Mouse (Mus musculus): ENCODE data around the gene Trim68.
"Not testable (repeated sequence)": the region's sequence is repeated elsewhere in the genome, so short reads cannot be mapped to it uniquely, and the experiment has no call there.

The Trim68 gene

GRCm38 (mm10) chr7:102686944-102687501, at the start of gene Trim68:
Trim68 (minus strand) TSS chr7:102687327.
- peak; percentile 64 to 74 for DNase-seq (ENCODE audit: low spot score in 2 of 2)

DNA sequence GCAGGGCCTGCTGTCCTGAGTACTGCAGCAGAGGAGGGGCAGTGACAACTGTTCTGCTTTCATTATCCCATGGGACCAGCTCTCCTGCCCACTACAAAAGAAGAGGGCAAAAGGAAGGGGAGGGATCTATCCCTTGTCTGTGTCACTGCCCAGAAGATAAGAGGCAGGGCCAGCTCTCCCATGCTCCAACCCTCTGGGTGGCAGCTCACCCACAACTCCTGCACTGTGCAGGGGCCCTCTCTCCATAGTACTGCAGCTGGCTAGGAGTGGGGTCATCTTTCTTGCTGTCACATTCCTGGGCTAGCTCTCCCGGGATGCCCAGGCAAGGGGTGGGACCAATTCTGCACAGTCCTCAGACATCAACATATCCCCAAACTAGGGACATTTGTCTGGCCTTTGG, 46.7 kb upstream of the Trim68 start:
- DNase-seq (ENCODE audit: low spot score in 2 of 2): no peak

DNA sequence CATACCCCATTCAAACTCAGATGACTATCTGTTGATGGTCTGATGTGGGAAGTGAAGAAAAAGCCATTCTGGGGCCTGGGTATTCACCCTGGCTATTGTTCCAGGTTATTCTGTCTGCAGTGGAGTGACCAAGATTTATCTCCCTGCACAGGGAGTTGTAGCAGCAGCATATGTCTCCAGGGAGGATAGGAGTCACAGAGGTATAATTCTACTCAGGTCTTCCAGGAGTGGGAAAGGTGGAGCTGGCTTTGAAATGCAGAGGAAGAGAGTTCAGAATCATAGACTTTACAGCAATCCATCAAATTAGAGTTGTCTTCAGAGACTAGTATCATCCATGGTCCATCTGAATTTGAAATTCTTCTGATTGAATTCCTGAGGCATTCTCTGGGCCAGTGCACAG, 40.3 kb upstream of the Trim68 start, which contains the start of gene Olfr559:
Gene Olfr559, minus strand, starts transcription at position 101 of the 400 bp plus-strand sequence.
- DNase-seq (ENCODE audit: low spot score in 2 of 2): no peak

DNA sequence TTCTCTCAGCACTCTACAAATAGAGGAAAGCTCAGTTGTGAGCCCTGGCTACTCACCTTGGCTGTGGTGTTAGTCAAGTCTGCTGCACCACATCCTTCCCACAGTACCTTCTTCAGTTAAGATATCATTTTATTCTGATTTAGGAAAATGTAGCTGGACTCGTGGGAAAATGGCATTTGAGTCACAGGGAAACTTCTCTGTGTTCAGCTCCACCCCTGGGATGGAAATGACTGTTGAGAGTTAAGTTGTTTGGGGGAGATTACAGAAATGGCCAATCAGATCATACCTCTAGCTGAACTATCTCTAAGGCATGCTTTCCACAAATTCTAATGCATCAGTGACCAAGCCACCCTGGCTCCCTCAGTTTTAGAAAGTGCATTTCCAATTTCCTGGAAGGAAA, 31.8 kb upstream of the Trim68 start, which contains the start of gene Olfr33:
Gene Olfr33, minus strand, starts transcription at position 101 of the 400 bp plus-strand sequence.
- DNase-seq (ENCODE audit: low spot score in 2 of 2): no peak

- no peak for DNase-seq (ENCODE audit: low spot score in 2 of 2)
These were observed 14.8 kb upstream of the Trim68 start, which contains the start of gene Olfr558 for GRCm38 (mm10) chr7:102701915-102702314. Olfr558 (plus strand) TSS chr7:102702215.

DNA sequence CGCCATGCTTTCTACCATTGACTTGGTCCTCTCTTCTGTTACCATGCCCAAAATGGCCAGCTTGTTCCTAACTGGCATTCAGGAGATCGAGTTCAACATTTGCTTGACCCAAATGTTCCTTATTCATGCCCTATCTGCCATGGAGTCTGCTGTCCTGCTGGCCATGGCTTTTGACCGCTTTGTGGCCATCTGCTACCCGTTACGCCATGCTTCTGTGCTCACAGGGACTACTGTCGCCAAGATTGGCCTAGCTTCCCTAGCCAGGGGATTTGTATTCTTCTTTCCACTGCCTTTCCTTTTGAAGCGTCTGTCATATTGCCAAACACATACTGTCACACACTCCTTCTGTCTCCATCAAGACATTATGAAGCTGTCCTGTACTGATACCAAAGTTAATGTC, 11.3 kb upstream of the Trim68 start:
- DNase-seq (ENCODE audit: low spot score in 2 of 2): no peak

- DNase-seq (ENCODE audit: low spot score in 2 of 2): no peak
These were observed 8.4 kb upstream of the Trim68 start, which contains the start of gene Olfr557 for GRCm38 (mm10) chr7:102695358-102696125. Olfr557 (plus strand) TSS chr7:102695910.

DNA sequence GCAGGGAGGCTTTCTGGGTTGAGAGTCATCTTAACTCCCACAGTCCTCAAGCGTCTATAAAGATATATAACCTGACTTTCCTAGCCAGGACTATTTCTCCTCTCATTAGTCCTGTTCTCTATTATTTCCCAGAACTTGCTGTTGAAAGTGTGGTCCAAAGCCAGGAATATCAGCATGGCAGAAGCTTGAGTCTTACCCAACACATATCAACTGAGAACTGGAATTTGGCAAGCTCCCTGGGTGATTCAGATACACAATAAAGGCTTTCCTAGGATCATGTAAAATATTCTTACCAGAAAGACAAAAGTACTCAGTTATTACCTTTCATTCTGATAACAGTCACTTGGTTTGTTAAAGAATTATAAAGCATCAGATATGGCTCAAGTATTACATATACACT, 5.2 kb downstream of the Trim68 start:
- DNase-seq (ENCODE audit: low spot score in 2 of 2): no peak

- no peak for DNase-seq (ENCODE audit: low spot score in 2 of 2)
These were observed 10.9 kb downstream of the Trim68 start for GRCm38 (mm10) chr7:102676225-102676624.

GRCm38 (mm10) chr7:102665378-102665777, 21.7 kb downstream of the Trim68 start:
- DNase-seq (ENCODE audit: low spot score in 2 of 2): no peak

- no peak for DNase-seq (ENCODE audit: low spot score in 2 of 2)
These were observed 22.5 kb downstream of the Trim68 start, which contains the start of gene Olfr556 for GRCm38 (mm10) chr7:102664599-102664998. Olfr556 (plus strand) TSS chr7:102664899.

GRCm38 (mm10) chr7:102658523-102658922, 28.6 kb downstream of the Trim68 start, which contains the start of gene Olfr555:
Olfr555 (plus strand) TSS chr7:102658823.
- no peak for DNase-seq (ENCODE audit: low spot score in 2 of 2)

GRCm38 (mm10) chr7:102644945-102645344, 42.2 kb downstream of the Trim68 start:
- DNase-seq (ENCODE audit: low spot score in 2 of 2): not testable (repeated sequence)

DNA sequence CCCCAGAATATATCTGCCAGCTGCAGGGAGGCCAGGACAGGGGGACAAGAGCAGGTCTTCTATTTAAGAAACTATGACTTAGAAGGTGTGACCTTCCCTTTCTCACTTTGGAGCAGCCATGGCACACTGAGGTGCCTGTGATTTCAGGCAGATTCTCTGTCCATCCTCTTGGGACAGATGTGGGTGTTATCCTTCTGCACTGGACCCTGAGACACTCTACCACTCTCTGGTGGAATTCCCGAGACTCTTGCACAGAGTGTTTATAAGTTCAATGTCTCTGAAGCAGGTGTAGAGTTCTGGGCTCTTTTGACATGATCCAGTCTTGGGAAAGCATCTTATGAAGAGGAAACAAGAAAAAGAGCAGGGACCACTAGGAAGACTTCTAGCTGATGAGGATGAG, 49.0 kb downstream of the Trim68 start, which contains the start of gene Olfr554:
Gene Olfr554, plus strand, starts transcription at position 301 of the 400 bp plus-strand sequence.
- DNase-seq (ENCODE audit: low spot score in 2 of 2): no peak

DNA sequence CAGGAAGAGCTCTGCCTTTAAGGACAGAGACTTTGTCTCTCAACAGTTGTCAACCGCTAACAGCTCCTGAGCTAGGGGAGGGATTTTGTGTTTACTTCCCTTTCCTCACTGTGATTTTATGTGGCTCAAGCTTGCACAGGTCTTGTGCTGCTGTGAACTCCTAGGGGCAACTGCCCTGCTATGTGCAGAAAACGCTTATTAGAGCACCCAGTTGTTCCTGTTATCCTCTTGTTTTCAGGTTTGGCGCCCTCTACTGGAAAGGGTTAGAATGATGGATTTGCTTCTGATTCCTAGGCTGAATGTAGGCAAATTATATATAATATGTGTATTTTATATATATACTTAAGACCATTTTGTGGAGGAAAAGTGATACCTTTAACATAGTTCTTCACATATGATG, 50.5 kb downstream of the Trim68 start:
- DNase-seq (ENCODE audit: low spot score in 2 of 2): peak in 1 of 2 experiments; percentile 19
